16 mouse cellular contexts compared by ENCODE assay signal in the genomic region with DNA sequence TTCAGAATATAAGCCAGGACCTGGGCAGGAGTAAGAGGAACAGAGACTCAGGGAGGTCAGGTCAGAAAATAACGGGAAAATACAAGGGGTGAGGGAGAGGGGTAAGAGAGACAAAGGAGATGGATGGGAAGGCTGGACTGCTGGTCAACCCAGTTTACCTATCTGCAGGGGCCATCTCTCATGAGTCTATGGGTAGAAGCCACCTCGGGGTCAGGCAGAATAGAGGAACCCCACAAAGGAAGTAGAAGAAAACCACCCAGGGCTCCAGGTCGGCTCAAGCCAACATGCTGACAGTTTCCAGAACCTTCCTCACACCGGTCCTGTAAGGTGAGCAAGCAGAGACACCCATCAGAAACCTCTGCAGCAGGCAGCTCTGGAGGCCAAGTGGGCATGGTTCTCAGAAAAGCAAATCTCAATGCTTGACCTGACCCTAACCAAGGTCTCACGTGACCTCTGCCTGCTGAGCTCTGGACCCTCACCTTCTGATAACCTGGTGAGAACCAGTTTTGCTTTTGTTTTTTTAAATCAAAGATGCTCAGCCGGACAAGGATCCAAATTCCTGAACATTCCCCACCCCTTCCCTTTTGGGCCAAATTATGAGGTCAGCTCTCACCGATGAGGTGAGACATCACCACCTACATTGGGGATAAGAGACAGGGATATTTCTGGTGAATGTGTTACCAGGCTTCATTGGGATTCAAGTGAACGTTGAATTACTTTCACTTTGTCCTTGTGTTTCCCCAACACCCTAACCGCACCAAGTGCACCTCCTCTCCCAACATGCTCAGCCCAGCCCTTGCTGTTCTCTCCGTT. TPM values are rescaled to one million over a fixed set of nuclear protein-coding genes. Genes with fewer than 3 reads are reported as not detected.
DNase-seq lines count a peak whose midpoint lies in the region; ATAC-seq lines count a peak whose summit lies in the region.
"Had no signal": no experiment of that assay in that cellular context is flagged by ENCODE, and none has a peak within 500 bp of the region (broad histone marks: within the 10 kb centered on the region; RNA-seq: fewer than 3 reads in every experiment).

No protein-coding gene starts in this region.

- ATAC-seq in common myeloid progenitor, adult 5-6 weeks (replicated peaks; ENCODE audit: low read depth, poor library complexity, severe bottlenecking) = peak; percentile 40
- ATAC-seq: forebrain, embryonic 14.5 days had no signal

- H3K4me3 ChIP-seq in megakaryocyte, embryonic 14.5 days (replicated peaks) = peak overlapping the region; percentile 91
- H3K4me3 ChIP-seq: embryonic facial prominence, embryonic 10.5 days; limb, embryonic 12.5 days; neural tube, embryonic 12.5 days had no signal

- no peaks in the 10 kb centered on the region for H3K27me3 ChIP-seq in megakaryocyte, embryonic 14.5 days (replicated peaks)
- H3K27me3 ChIP-seq: neural tube, embryonic 12.5 days had no signal

- peaks cover 16% of the 10 kb centered on the region for H3K36me3 ChIP-seq in megakaryocyte, embryonic 14.5 days (replicated peaks; ENCODE audit: low read length)
- H3K36me3 ChIP-seq: embryonic facial prominence, embryonic 10.5 days; limb, embryonic 12.5 days; neural tube, embryonic 12.5 days had no signal

- peak; percentile 46 for DNase-seq in thymus, postnatal 14 days
- no peak for DNase-seq in thymus, postnatal 10 days (ENCODE audit: low spot score in 2 of 2)
- DNase-seq in gastrocnemius, postnatal 10 days = no peak
- no peak for DNase-seq in frontal cortex, postnatal 14 days (ENCODE audit: low spot score in 2 of 2)
- DNase-seq in cerebellum, postnatal 36 days = no peak
- DNase-seq: adrenal gland, postnatal 10 days; cerebellum, adult 11 months; heart, postnatal 4 days; layer of hippocampus, adult 9-11 months; right cerebral cortex, adult 18-20 months had no signal

- H3K9me3 ChIP-seq in megakaryocyte, embryonic 14.5 days = 0 out of 2 replicates have a peak, but pooled peaks cover 2% of the 10 kb centered on the region
- H3K9me3 ChIP-seq: embryonic facial prominence, embryonic 10.5 days; limb, embryonic 12.5 days; neural tube, embryonic 12.5 days had no signal

- peaks cover 94% of the 10 kb centered on the region for H3K4me1 ChIP-seq in megakaryocyte, embryonic 14.5 days

RNA-seq across cellular contexts. Expression of gene Nup210, which starts 5.3 kb away (rescaled TPM):
- 133 and 208 TPM in 2 replicates for total RNA-seq in common myeloid progenitor, adult 5-6 weeks (2017)
- 17.0 and 30.7 TPM in 2 replicates for polyA plus RNA-seq in megakaryocyte, embryonic 14.5 days (2012; ENCODE audit: insufficient read depth, low replicate concordance)
- 10 to 100 TPM; 20.6 to 27.9 TPM for total RNA-seq in gastrocnemius, postnatal 10 days (2021)

RNA-seq across cellular contexts. Expression of gene Hdac11, which starts 45.1 kb away (rescaled TPM):
- 1.7 and 3.7 TPM in 2 replicates for total RNA-seq in common myeloid progenitor, adult 5-6 weeks (2017)
- 0.46 TPM in 1 of 2 replicates, not detected in the other for polyA plus RNA-seq in megakaryocyte, embryonic 14.5 days (2012; ENCODE audit: insufficient read depth, low replicate concordance)
- total RNA-seq in gastrocnemius, postnatal 10 days (2021) = 10 to 100 TPM; 14.1 to 17.2 TPM
